ENCODE assay signal across 10 mouse cellular contexts in genomic region chr16:24483527-24484101, GRCm38 (mm10).
A peak's percentile ranks its signal among the peaks of the same experiment; 100 is the strongest.
DNase-seq lines count a peak whose midpoint lies in the region.
"Had no signal": no experiment of that assay in that cellular context is flagged by ENCODE, and none has a peak within 500 bp of the region (broad histone marks: within the 10 kb centered on the region; RNA-seq: fewer than 3 reads in every experiment).

No protein-coding gene starts in this region.

- WGBS in heart, embryonic 10.5 days = 87% methylated on average over 13 of the region's 13 CpGs

- no peak overlapping the region for H3K27ac ChIP-seq in heart, embryonic 10.5 days
- H3K27ac ChIP-seq: limb, embryonic 12.5 days had no signal

- no peak overlapping the region for H3K4me3 ChIP-seq in heart, embryonic 10.5 days
- H3K4me3 ChIP-seq: limb, embryonic 12.5 days had no signal

- H3K27me3 ChIP-seq in heart, embryonic 10.5 days (ENCODE audit: insufficient read depth, poor library complexity, severe bottlenecking) = no peaks in the 10 kb centered on the region
- H3K27me3 ChIP-seq: limb, embryonic 12.5 days had no signal

- H3K4me1 ChIP-seq in heart, embryonic 10.5 days = peaks cover 22% of the 10 kb centered on the region

- DNase-seq in heart, adult 18-20 months = peak; percentile 76 to 83
- DNase-seq in heart, embryonic 10.5 days (ENCODE audit: low spot score) = no peak
- peak; percentile 38 for DNase-seq in testis, postnatal 14 days (ENCODE audit: low spot score)
- no peak for DNase-seq in testis, postnatal 10 days (ENCODE audit: low spot score)
- peak; percentile 85 for DNase-seq in gastrocnemius, postnatal 25 days
- DNase-seq in skeletal muscle tissue, adult 2 months (ENCODE audit: low read depth, low spot score) = peak; percentile 95
- no peak for DNase-seq in lung, postnatal 4 days
- no peak for DNase-seq in spleen, postnatal 10 days (ENCODE audit: low spot score in 2 of 2)
- DNase-seq: B cell, adult 2 months had no signal

- H3K9me3 ChIP-seq in heart, embryonic 10.5 days = no peaks in the 10 kb centered on the region
- H3K9me3 ChIP-seq: limb, embryonic 12.5 days had no signal

- peaks cover 5% of the 10 kb centered on the region; the same call in 1 of the 2 replicates for H3K36me3 ChIP-seq in heart, embryonic 10.5 days
- H3K36me3 ChIP-seq: limb, embryonic 12.5 days had no signal

Comparison
In these comparisons a context has a peak if more than half of its experiments do, and no peak if none do; other contexts are left out.
1. DNase-seq: peak in heart, adult 18-20 months (2 of 2), testis, postnatal 14 days (single experiment), gastrocnemius, postnatal 25 days (single experiment) and skeletal muscle tissue, adult 2 months (single experiment); none in heart, embryonic 10.5 days (single experiment), testis, postnatal 10 days (single experiment), lung, postnatal 4 days (0 of 2) and spleen, postnatal 10 days (0 of 2).